ENCODE assay signal across 9 mouse cellular contexts in the genomic region with DNA sequence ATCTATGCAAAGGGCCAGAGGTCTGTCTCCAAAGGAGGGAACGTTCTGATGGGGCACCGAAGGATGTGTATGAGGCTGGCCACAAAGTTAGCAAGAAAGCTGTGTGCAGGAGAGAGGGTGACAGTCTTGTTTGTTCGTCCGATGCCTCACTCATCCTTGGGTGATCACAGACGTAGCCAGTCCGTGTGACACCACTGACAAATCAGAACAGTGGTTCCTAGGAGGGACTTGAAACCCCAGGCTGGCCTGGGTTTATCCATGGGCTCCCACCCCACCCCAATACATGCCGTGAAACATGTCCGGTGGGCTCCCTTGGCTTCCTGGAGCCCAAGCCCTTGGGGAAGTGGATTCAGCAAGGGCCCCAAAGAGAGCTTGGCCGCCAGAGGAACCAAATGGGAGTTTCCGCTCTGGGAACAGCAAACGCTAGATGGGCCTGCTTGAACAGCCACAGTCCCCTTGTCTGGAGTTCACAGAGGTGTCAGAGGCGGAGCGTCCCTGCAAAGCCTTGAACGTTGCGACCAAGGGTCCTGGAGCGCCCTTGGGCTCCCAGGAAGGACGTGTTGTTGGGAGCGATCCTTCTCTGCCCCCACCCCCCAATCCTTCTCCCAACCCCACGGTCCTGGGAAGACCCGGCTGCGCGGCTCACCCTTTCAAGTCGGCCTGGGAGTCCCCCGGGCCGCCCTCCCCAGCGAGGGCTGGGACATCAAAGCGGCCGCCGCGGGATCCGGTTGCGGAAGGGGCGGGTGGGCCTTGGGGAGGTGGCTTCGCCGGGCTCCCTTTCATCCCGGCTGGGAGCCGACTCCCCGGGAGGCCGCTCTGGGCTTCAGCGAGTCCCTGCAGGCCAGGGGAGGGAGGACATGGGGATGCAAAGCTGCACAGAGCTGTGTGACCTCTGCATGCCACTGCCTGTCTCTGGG. TPM values are rescaled to one million over a fixed set of nuclear protein-coding genes. Genes with fewer than 3 reads are reported as not detected.
DNase-seq lines count a peak whose midpoint lies in the region; ATAC-seq and TF ChIP-seq lines count a peak whose summit lies in the region.
"Had no signal": no experiment of that assay in that cellular context is flagged by ENCODE, and none has a peak within 500 bp of the region (broad histone marks: within the 10 kb centered on the region; RNA-seq: fewer than 3 reads in every experiment).

No protein-coding gene starts in this region.

- peak overlapping the region; percentile 36; the same call in 1 of the 2 replicates for H3K4me2 ChIP-seq in hindbrain, embryonic 11.5 days (replicated peaks; ENCODE audit: low read depth, low read length)

- peak; percentile 46; the same call in 1 of the 2 replicates for ATAC-seq in hindbrain, embryonic 11.5 days (ENCODE audit: low FRiP score)
- ATAC-seq in monocyte, adult 5-6 weeks (replicated peaks; ENCODE audit: insufficient number of reproducible peaks, low FRiP score, low TSS enrichment, poor library complexity, severe bottlenecking): peak; percentile 40
- ATAC-seq: Patski had no signal

- peak overlapping the region; percentile 90 for H3K27ac ChIP-seq in forebrain, embryonic 10.5 days
- H3K27ac ChIP-seq in hindbrain, embryonic 11.5 days (ENCODE audit: low read depth, low read length): peak overlapping the region; percentile 77
- 0 out of 2 replicates have a peak overlapping the region, but pooled peaks have one; percentile 3 for H3K27ac ChIP-seq in liver, adult 2 months (replicated peaks; ENCODE audit: insufficient read depth, low read depth, low read length)

- peaks cover 76% of the 10 kb centered on the region for H3K4me1 ChIP-seq in forebrain, embryonic 10.5 days
- peaks cover 17% of the 10 kb centered on the region for H3K4me1 ChIP-seq in hindbrain, embryonic 11.5 days (replicated peaks; ENCODE audit: control insufficient read depth, insufficient read depth, low read length)
- peaks cover 3% of the 10 kb centered on the region; the same call in 1 of the 2 replicates for H3K4me1 ChIP-seq in liver, adult 2 months (ENCODE audit: control insufficient read depth, insufficient read depth, low read length)

- DNase-seq in ovary, postnatal 36 days (ENCODE audit: low spot score): peak; percentile 71
- no peak for DNase-seq in ovary, adult 18-20 months (ENCODE audit: low spot score)
- DNase-seq in forebrain, embryonic 10.5 days (ENCODE audit: extremely low spot score, low spot score): peak; percentile 64
- DNase-seq in hindbrain, embryonic 11.5 days (ENCODE audit: low spot score): peak; percentile 55
- no peak for DNase-seq in liver, adult 2 months (ENCODE audit: extremely low read depth, low read depth, low spot score)
- DNase-seq in cerebellum, postnatal 14 days: no peak
- no peak for DNase-seq in cerebellum, adult 9-10 months

- TF ChIP-seq POLR2A in liver, adult 2 months (IDR thresholded peaks at IDR 0.05; ENCODE audit: extremely low read depth, insufficient read depth, low read length): no peak

- H3K4me3 ChIP-seq in forebrain, embryonic 10.5 days: peak overlapping the region; percentile 44
- no peak overlapping the region for H3K4me3 ChIP-seq in hindbrain, embryonic 11.5 days (ENCODE audit: low read depth, low read length)
- peak overlapping the region; percentile 35; the same call in 1 of the 2 replicates for H3K4me3 ChIP-seq in liver, adult 2 months (ENCODE audit: insufficient read depth, low read depth, low read length)

- no peaks in the 10 kb centered on the region for H3K9me3 ChIP-seq in forebrain, embryonic 10.5 days
- no peaks in the 10 kb centered on the region for H3K9me3 ChIP-seq in hindbrain, embryonic 11.5 days (ENCODE audit: control insufficient read depth, low read length)

- H3K27me3 ChIP-seq in forebrain, embryonic 10.5 days (ENCODE audit: poor library complexity, severe bottlenecking): no peaks in the 10 kb centered on the region
- no peaks in the 10 kb centered on the region for H3K27me3 ChIP-seq in hindbrain, embryonic 11.5 days (ENCODE audit: control insufficient read depth, insufficient read depth, low read length)
- H3K27me3 ChIP-seq in liver, adult 2 months (ENCODE audit: control insufficient read depth, insufficient read depth, low read length): no peaks in the 10 kb centered on the region
- H3K27me3 ChIP-seq: Patski had no signal

- peak overlapping the region; percentile 48 for H3K9ac ChIP-seq in hindbrain, embryonic 11.5 days (ENCODE audit: low read depth, low read length)
- peak overlapping the region; percentile 12 for H3K9ac ChIP-seq in liver, adult 2 months (ENCODE audit: low read depth, low read length)

- H3K36me3 ChIP-seq in forebrain, embryonic 10.5 days (replicated peaks): no peaks in the 10 kb centered on the region
- no peaks in the 10 kb centered on the region for H3K36me3 ChIP-seq in hindbrain, embryonic 11.5 days (ENCODE audit: control insufficient read depth, insufficient read depth, low read length)
- no peaks in the 10 kb centered on the region for H3K36me3 ChIP-seq in liver, adult 2 months (ENCODE audit: control insufficient read depth, insufficient read depth, low read length)

- peak; percentile 12; the same call in 1 of the 2 replicates for TF ChIP-seq CTCF in liver, adult 2 months (IDR thresholded peaks at IDR 0.05; ENCODE audit: low read depth, low read length)

- 8% methylated on average over 40 of the region's 40 CpGs for WGBS in forebrain, embryonic 10.5 days
- WGBS in hindbrain, embryonic 11.5 days: 10% methylated on average over 37 of the region's 40 CpGs
- 28% methylated on average over 36 of the region's 40 CpGs for WGBS in liver, adult 2 months

- no peaks in the 10 kb centered on the region for H3K79me2 ChIP-seq in liver, adult 2 months (ENCODE audit: control insufficient read depth, insufficient read depth, low read length)

RNA-seq across cellular contexts. Expression of a gene that starts 19.1 kb away (rescaled TPM):
- 3.3 and 4.8 TPM in 2 replicates for polyA plus RNA-seq in forebrain, embryonic 10.5 days (2016; fragmentation: Nextera tagmentation; extraction: Ambion mirVana)
- 2.7 and 4.0 TPM in 2 replicates for polyA plus RNA-seq in hindbrain, embryonic 11.5 days (2014; fragmentation: Nextera tagmentation; extraction: Ambion mirVana)
- not detected in 2 replicates for total RNA-seq in liver, adult 2 months (2014; rRNA removed)
- polyA plus RNA-seq in liver, adult 2 months (2012; rRNA removed): 0.11 TPM in 1 of 2 replicates, not detected in the other
- total RNA-seq in monocyte, adult 5-6 weeks (2017): 0.68 TPM in 1 of 3 replicates, not detected in the others

RNA-seq across cellular contexts. Expression of a gene that starts 23.3 kb away (rescaled TPM):
- polyA plus RNA-seq in forebrain, embryonic 10.5 days (2016; fragmentation: Nextera tagmentation; extraction: Ambion mirVana): 124 and 131 TPM in 2 replicates
- polyA plus RNA-seq in hindbrain, embryonic 11.5 days (2014; fragmentation: Nextera tagmentation; extraction: Ambion mirVana): 108 and 110 TPM in 2 replicates
- 8.3 and 8.8 TPM in 2 replicates for total RNA-seq in liver, adult 2 months (2014; rRNA removed)
- polyA plus RNA-seq in liver, adult 2 months (2012; rRNA removed): 11.9 and 15.9 TPM in 2 replicates
- total RNA-seq in monocyte, adult 5-6 weeks (2017): 7.1 to 15.9 TPM (median 9.9 TPM) in 3 replicates

RNA-seq across cellular contexts. Expression of a gene that starts 45.8 kb away (rescaled TPM):
- polyA plus RNA-seq in forebrain, embryonic 10.5 days (2016; fragmentation: Nextera tagmentation; extraction: Ambion mirVana): 47.5 and 51.2 TPM in 2 replicates
- 26.0 and 28.5 TPM in 2 replicates for polyA plus RNA-seq in hindbrain, embryonic 11.5 days (2014; fragmentation: Nextera tagmentation; extraction: Ambion mirVana)
- total RNA-seq in liver, adult 2 months (2014; rRNA removed): 4.6 and 5.6 TPM in 2 replicates
- 15.4 and 17.4 TPM in 2 replicates for polyA plus RNA-seq in liver, adult 2 months (2012; rRNA removed)
- total RNA-seq in monocyte, adult 5-6 weeks (2017): 20.4 to 45.6 TPM (median 27.7 TPM) in 3 replicates

RNA-seq across cellular contexts. Expression of a gene that starts 50.4 kb away (rescaled TPM):
- polyA plus RNA-seq in forebrain, embryonic 10.5 days (2016; fragmentation: Nextera tagmentation; extraction: Ambion mirVana): 27.7 and 31.9 TPM in 2 replicates
- polyA plus RNA-seq in hindbrain, embryonic 11.5 days (2014; fragmentation: Nextera tagmentation; extraction: Ambion mirVana): 36.7 and 39.7 TPM in 2 replicates
- total RNA-seq in liver, adult 2 months (2014; rRNA removed): not detected in 2 replicates
- 0.32 TPM in 1 of 2 replicates, not detected in the other for polyA plus RNA-seq in liver, adult 2 months (2012; rRNA removed)
- not detected in 3 replicates for total RNA-seq in monocyte, adult 5-6 weeks (2017)

Comparison
In these comparisons a context has a peak if more than half of its experiments do, and no peak if none do; other contexts are left out.
1. DNase-seq: peak in ovary, postnatal 36 days (single experiment), forebrain, embryonic 10.5 days (single experiment) and hindbrain, embryonic 11.5 days (single experiment); none in ovary, adult 18-20 months (single experiment), liver, adult 2 months (single experiment), cerebellum, postnatal 14 days (0 of 2) and cerebellum, adult 9-10 months (single experiment).
2. H3K27ac ChIP-seq: peak in every context shown above with its lines; median percentile 90 in forebrain, embryonic 10.5 days; 77 in hindbrain, embryonic 11.5 days; 3 in liver, adult 2 months.